Mouse (Mus musculus): ENCODE results near the gene Jade2.

Gene Jade2

DNA sequence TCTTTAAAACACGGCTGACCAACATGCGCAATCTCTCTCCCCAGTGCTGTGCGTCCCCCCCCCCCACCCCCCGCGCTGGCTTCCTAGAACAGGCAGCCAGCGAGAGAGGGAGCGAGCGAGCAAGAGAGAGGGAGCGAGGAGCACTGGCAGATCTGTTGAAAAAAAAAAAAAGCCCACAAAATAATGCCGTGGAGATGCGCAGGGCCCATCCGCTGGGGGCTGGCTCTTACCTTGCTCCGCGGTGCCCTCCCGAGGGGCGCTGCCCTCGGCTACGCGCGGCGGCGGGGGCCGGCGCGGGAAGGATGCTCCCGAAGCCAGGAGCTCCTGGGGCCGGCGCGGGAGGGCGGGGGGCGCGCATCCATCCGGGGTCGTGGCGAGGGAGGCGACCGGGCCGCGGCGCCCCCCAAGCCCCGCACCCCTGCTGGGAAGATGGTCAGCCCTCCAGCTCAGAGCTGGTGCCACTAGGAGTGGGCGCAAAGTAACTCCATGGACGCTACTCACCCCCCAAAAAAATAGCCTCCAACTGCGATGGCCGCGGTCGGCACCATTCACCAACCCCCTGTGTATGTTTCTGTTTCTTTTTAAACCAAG lies at the start of gene Jade2:
Jade2 (minus strand) TSS at position 573 of the 591 bp plus-strand sequence.
- in situ Hi-C loops (cut with MboI; ENCODE audit: unreplicated experiment in 2 of 2), result loop anchor here (5.0 kb wide), 2 partner anchors 80 to 110 kb away; partner anchors contain the start of gene Cdkn2aipnl (in 1 of the 2)

DNA sequence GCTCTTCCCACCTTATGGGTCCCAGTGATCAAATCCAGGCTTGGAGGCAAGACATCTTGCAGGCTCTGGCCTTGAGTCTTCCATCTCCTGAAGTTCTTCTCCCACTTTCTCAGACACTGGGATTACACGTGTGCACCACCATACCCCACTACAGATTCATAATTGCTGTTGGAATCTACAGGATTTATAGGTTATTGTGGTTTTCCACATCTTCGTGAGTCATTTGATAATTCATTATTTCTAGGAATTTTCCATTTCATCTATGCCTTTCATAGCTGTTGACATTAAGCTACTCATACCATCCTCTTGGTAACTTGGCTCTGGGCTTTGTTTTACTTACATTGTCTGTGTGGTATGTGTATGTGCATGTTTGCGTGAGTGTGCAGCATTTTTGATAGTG lies 46.8 kb upstream of the Jade2 start:
- in situ Hi-C loops (cut with MboI; ENCODE audit: unreplicated experiment in 2 of 2), result no loop called here

DNA sequence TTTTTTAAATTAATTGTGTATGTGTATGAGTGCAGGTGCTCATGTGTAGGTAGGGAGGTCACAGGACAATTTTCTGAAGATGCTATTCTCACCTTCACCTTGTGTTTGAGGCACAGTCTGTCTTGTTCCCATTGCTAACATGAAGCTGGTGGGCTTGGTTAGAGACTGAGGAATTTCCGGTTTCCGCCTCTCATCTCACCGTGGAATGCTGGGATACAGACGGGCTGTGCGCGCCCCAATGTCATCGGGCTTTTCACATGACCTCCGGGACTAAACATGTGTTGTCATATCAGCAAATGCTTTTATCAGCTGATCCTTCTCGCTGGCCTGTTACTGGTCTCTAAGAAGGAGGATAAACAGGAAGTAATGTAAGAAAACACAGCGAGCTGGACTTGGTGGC lies 42.2 kb upstream of the Jade2 start:
- in situ Hi-C loops (cut with MboI; ENCODE audit: unreplicated experiment in 2 of 2), result no loop called here

DNA sequence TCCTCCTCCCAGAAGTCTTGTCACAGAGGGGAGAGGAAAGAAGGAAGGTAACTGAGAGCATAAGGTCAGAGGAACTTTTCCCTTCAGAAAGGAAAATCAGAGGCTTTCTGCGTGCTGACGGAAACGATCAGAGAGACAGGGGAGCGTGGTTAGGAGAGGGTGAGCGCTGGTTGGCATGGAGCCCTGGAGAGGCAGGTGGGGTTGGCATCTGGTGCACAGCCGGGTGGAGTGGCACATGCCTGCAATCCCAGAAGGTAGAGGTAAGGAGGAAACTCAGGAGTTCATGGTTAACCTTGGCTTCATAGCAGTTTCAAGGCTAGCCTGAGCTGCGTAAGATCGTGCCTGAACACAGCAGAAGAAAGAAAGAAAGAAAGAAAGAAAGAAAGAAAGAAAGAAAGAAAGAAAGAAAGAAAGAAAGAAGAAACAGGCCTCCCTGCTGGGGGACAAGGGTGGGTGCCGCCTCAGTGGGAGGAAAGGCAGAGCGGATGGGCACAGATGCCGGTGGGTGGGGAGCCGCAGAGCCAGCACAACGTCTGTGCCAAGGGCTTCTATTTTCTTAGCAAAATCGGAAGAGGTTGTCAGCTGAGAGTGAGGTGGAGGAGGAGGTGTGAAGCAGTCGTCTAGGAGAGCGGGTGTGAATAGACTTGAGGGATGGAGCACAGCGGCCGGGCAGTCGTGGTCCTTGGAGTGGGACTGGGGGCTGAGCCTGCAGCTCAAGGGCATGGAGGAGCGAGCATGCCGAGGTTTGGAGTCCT lies 41.0 kb upstream of the Jade2 start:
- in situ Hi-C loops (cut with MboI; ENCODE audit: unreplicated experiment in 2 of 2), result no loop called here

DNA sequence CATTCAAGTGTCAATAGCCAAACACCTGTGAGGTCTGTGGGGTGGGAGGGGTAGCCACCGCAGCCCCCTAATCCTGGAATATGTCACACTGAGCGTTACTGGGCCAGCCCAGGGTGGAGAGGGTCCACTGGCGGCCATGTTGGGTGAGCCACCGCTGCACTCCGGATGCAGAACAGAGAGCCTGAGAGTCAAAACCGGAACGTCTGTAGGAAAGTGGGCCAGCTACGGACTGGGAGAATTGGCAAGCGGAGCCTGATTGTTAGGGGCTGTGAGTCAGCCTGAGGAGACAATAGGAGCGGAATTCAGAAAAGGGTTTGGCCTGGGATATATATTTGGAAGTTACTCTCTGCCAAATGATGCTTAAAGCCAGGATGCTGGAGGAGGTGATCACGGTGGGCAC lies 39.9 kb upstream of the Jade2 start:
- in situ Hi-C loops (cut with MboI; ENCODE audit: unreplicated experiment in 2 of 2), result no loop called here

DNA sequence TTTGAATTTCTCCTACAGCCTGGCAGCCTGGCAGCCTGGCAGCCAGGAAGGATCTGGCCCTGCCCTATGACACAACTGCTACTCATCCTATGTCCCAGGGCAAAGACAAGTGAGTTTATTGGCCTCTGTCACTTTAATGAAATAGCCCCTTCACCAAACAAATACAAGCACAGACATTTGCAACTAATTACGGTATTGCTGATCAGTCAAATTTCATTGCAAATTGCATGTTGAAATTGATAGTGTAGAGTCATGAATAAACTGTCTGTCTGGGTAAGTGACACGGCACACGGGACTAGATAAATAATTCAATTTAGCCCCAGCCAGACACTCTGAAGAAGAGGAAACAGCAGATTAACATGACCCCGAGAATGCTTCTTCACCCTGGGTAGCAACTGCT lies 38.6 kb upstream of the Jade2 start:
- in situ Hi-C loops (cut with MboI; ENCODE audit: unreplicated experiment in 2 of 2), result no loop called here

DNA sequence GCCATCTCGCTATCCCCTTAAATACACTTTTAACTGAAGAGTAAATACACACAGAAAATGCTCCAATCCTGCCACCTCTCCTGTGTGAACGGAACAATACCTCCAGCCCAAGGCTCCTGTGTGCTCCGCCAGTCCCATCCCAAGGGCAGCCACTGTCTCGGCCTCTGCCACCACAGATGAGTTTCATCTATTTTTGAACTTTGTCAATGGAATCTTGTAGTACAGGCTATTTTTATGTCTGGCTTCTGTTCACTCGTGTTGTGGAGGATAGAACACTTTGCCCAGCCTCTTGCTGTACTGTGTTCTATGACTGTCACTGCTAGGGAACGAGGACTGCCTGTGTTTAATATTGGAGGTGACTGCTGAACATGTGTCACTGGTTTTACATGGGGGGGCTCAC lies 28.2 kb upstream of the Jade2 start:
- in situ Hi-C loops (cut with MboI; ENCODE audit: unreplicated experiment in 2 of 2), result no loop called here

DNA sequence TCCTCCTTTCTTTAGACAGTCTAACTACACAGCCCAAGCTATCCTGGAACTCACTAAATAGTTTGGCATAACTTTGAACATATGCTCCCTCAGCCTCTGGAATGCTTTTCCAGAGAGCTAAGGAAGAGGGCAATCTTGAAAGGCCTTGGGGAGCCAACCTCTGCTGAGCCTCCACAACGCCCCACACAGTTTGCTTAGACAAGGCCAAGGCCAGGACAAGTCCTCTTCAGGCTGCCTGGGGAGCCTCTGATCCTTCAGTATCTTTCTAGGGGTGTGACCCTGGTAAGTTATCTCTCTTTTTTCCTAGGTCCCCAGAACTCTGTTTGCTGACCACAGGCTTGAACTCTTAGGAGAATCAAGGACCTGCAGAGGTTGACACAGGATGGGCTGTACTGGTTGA lies 26.6 kb upstream of the Jade2 start:
- in situ Hi-C loops (cut with MboI; ENCODE audit: unreplicated experiment in 2 of 2), result no loop called here

DNA sequence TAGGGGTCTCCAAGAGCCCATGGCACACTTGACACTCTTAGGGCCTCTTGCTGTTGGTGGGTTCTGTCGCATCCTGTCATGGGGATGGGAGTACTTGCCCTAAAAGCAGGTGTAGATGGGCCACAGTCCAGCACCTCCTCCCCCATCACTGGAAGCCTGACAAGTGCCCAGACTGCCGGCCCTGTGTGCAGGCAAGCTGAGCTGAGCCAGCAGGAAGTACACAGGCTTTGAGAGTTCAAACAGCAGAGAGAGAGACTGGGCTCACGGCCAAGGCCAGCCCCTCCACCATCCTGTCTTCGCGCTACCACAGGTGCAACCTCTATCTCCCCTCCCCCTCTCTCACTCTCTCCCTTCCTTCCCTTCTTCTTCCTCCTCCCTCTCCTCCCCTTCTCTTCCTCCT lies 26.2 kb upstream of the Jade2 start:
- in situ Hi-C loops (cut with MboI; ENCODE audit: unreplicated experiment in 2 of 2), result no loop called here

DNA sequence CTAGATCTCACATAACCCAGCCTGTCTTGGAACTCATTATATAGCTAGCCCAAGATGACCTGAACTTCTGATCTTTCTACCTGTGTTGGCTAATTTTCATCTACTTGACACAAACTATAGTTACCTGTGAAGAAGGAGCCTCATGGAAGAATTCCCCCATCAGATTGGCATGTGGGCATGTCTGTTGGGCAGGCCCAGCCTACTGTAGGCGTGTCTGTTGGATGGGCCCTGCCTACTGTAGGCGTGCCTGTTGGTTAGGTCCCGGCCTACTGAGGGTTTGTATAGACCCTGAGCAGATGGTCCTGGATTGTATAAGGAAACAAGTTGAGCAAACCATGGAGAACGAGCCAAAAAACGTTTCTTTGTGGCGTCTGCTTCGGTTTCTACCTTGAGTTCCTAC lies 24.3 kb upstream of the Jade2 start:
- in situ Hi-C loops (cut with MboI; ENCODE audit: unreplicated experiment in 2 of 2), result no loop called here

DNA sequence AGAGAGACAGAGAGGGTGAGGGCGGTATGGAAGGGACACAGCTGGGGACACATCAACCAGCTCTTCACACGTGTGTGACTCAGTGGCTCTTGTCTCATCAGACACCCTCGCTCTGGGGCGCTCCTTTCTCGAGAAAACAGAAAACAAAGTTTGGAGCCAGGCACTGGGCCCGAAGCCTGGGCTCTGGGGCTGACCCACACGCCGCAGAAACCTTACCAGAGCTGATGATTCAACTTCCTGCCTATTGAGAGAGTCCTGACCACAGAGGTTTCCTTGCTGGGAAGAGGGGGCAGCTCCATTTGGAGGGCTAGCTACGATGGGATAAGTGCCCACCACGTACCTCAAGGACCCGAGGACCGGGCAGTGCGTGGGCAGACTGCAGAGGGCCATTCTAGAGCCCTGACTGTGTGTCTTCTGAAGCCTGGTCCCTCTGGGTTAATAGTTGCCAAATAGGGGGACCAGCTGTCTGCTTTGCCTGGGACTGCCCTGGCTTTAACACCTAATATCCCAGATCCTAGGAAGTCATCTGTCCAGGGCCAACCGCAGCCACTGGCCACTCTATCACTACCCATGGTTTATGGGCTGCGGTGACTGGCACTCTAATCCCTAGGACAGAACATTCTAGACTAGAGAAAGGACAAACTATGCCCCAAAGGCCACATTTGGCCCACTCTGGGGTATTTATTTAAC lies 23.7 kb upstream of the Jade2 start:
- in situ Hi-C loops (cut with MboI; ENCODE audit: unreplicated experiment in 2 of 2), result no loop called here

DNA sequence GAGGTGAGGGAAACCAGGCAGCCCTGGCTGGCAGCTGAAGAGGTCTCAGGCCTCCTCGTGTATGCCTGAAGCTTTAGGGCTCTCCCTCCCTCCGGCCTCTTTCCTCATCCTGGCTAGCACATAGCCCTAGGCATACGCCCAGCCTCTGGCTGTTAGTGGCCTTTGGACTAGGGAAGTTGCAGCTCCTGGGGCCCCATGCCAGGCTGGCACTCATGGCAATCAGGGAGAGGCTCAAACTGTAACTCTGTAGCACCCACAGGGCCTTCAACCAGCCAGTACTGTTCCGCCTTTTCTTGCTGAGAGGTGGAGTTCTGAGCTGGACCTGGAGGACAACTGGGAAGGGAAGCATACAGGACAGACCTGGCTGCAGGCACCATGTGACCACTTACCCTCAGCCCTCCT lies 19.5 kb upstream of the Jade2 start:
- in situ Hi-C loops (cut with MboI; ENCODE audit: unreplicated experiment in 2 of 2), result no loop called here

DNA sequence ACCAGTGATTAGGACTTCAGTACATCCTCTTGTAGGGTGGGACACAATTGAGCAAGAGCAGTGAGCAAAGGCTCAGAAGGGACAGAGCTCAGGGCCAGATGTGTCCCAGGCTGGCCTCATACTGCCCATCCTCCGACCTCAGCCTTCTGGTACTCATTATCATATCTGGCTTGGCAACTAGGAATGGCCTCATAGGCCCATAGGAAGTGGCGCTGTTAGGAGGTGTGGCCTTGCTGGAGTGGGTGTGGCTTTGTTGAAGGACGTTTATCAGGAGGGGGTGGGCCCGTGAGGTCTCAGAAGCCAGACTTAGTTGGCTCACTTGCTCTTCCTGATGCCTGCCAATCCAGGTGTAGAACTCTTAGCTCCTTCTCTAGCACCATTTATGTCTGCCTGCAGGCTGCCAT lies 18.3 kb upstream of the Jade2 start:
- in situ Hi-C loops (cut with MboI; ENCODE audit: unreplicated experiment in 2 of 2), result no loop called here

DNA sequence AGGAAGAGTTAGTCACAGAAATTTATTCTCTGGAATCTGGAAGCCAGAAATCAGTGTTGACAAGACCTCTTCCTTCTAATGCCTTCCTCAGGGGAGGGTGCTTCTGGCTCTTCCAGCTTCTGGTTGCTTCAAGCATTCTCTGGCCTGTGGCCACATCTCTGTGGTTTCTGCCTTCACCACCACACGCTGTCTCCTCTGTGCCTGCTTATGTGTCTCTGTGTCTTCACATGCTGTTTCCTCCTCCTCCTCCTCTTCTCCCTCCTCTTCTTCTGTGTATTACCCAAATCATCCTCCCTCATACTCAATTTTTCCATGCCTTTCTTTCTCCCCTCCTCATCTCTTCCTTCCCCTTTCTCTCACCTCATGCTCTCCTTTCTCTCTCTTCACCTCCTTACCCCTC lies 17.6 kb upstream of the Jade2 start:
- in situ Hi-C loops (cut with MboI; ENCODE audit: unreplicated experiment in 2 of 2), result no loop called here

DNA sequence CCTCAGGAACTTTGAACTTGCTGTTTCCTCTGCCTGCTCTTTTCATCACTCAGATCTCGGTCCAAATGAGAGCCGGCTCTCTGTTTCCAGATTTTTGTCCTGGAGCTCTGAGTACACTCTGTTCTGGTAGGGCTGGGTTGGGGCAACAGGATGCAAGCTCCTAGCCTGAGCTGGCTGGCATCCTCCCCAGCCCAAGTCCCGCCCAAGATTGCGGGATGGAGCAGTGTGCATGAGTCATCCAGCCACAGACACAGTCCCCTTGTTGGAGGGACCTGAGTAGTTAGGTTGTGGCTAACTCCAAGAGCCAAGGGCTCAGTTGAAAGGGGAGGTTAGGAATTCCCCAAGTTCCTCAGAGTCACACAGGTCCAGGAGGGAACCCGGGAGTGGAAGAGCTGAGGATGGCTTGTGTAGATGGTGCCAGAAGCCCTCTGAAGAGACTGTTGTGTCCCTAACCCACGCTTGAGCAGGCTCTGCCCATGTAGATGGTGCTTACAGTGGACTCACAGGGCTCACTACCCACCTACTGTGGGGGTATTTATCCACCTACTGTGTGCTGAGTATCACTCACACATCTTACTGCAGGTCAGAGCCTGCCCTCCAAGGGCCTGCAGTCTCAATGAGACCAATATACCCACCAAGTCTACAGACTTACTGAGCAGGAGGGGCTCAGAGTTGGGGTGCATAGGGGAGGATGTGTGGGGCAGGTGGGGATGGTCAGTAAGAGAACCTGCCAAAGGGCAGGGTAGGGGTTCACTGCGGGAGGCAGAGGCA lies 17.0 kb upstream of the Jade2 start:
- in situ Hi-C loops (cut with MboI; ENCODE audit: unreplicated experiment in 2 of 2), result no loop called here

DNA sequence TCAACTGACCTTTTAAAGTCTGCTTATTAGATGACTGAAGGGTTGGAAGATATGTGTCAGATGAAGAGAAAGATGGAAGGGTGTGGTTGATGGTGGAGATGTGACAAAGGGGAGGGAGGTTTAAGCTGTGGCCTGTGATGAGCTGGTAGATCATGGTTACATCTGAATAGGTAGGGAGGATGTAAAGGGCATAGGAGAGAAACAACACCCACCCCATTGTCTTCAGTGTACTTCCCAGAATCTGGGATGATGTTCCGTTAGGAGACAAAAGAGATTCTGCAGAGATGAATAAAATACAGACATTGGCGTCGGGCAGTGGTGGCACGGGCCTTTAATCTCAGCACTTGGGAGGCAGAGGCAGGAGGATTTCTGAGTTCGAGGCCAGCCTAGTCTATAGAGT lies 15.7 kb upstream of the Jade2 start:
- in situ Hi-C loops (cut with MboI; ENCODE audit: unreplicated experiment in 2 of 2), result no loop called here

DNA sequence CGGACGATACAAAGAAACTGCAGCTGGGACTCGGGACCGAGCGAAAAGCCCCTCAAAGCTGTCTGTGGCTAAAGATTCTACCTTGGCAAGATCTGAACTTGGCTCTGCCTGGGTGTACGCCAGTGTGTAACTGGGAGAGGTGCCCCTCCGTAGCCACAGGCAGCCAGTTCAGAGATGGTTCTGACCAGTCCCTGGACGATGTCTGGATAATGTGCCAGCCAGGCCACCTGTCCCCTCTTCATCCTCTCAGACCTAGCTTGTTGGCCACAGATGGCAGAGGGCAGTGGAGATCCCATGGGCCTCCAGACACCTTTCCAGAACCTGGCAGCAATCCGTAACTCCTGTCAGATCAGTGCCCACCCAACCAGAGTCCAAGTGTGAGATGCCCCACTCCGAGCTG lies 9.8 kb upstream of the Jade2 start:
- in situ Hi-C loops (cut with MboI; ENCODE audit: unreplicated experiment in 2 of 2), result loop anchor here in 1 of 2 experiments (5.0 kb wide), 1 partner anchor 50 kb away; no protein-coding TSS in a partner anchor

DNA sequence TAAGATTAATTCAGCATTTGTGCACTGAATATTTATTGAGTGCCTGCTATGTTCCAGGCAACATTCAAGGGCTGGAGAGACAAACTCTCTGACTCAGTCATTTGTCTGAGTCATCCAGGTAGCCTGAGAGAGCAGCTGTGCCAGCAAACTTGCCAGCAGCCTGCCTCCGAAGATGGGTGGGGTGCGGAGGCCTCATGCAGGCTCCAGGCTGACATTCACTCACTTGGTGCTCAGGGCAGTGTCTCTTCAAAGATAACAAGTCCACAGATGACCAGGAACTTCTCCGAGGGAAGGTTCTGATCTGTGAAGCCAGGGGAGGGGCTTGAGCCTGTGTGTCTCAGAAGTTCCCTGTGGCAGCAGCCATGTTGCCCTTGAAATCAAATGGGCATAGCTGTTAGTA lies 8.6 kb upstream of the Jade2 start:
- in situ Hi-C loops (cut with MboI; ENCODE audit: unreplicated experiment in 2 of 2), result loop anchor here in 1 of 2 experiments (5.0 kb wide), 1 partner anchor 51 kb away; no protein-coding TSS in a partner anchor

DNA sequence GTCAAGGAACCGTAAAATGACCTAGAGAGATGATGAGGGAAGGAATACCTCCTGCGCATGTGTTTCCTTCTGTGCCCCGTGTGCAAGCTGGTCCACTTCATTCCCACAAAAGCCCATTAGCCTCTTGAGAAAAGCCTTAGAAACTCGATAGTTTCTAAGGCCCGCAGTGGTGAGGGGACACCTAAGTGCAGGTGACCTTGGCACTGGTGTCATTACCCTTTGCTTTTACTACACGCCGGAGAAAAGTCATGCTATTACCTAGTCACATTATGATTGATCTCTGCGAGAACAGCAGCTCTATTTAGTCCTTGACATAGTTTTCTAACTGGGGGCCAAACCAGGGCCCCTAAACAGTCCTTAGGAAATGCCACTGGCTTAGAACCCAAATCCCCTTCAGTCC lies 3.2 kb upstream of the Jade2 start:
- in situ Hi-C loops (cut with MboI; ENCODE audit: unreplicated experiment in 2 of 2), result no loop called here

DNA sequence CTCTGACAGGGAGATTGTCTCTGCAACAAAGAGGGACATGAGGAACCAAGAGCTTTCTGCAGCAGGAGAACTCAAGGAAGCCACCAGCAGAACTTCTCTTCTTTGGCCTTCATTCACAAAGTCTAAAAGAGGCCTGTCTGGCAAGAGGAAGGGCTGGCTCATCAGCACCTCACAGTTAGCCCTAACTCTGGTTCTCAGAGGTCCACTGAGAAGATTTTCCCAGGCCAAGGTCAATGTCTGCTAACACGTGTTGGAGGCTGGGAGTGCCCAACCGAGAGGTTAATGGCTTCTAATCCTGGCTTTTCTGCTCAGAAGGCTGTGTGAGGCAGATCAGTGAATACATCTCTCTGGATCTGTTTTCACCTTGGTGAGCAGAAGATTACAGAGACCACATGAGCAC lies 2.1 kb upstream of the Jade2 start:
- in situ Hi-C loops (cut with MboI; ENCODE audit: unreplicated experiment in 2 of 2), result loop anchor here (5.0 kb wide), 2 partner anchors 78 to 108 kb away; partner anchors contain the start of gene Cdkn2aipnl (in 1 of the 2)

DNA sequence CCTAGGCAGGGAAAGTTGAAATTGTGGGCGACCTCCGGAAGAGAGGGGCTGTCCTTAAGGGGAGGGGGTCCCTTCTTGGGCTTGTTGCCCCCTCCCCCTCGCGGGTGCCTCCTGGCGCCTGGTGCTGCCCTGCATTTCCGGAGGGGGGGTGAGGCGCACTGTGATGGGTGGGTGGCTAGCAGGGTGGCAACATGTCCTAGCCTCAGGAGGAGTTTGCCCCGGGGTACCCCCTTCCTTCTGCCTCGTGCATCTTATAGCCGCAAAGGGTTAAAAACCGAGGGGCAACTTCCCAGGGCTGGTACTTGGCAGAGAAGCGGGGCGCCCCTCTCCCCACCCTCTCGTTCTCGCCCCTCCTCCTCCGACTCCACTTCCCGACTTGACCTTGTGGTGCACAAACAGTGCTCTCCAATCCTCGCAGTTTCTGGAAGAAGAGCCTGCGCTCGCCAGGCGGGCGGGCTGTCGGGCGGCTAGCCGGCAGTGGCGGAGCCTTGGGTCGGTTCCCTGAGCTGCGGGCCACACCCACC lies 1.1 kb upstream of the Jade2 start:
- in situ Hi-C loops (cut with MboI; ENCODE audit: unreplicated experiment in 2 of 2), result loop anchor here (5.0 kb wide), 2 partner anchors 79 to 109 kb away; partner anchors contain the start of gene Cdkn2aipnl (in 1 of the 2)

Measured in v-Abl transformed pro-B cells (cell line).